Comparison of ENCODE assay signal across 15 mouse cellular contexts in the genomic region with DNA sequence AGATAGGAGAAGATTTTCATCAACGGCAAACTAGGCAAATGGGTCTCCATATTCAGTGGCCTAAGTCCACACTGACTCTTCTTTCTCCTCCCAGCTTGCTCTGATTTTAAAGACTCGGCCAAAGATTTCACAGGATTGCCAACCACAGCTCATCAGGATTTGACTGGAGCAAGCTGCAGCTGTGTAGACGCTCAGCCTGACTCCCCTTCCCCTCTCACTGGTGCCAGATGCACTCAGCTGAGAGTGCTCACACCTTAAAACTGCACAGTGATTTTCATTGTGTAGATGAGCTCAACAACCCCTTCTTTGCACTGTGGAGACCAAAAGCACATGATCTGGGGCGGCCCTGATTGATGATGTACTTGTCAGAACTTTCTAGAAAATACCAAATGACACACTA. TPM values are rescaled to one million over a fixed set of nuclear protein-coding genes. Genes with fewer than 3 reads are reported as not detected.
"Had no signal": no experiment of that assay in that cellular context is flagged by ENCODE, and none has a peak within 500 bp of the region (broad histone marks: within the 10 kb centered on the region; RNA-seq: fewer than 3 reads in every experiment).

A gene (minus strand): TSS at position 101 of the 400 bp plus-strand sequence.

RNA-seq across cellular contexts. Expression of the gene that starts here (rescaled TPM):
- polyA plus RNA-seq: embryonic facial prominence, embryonic 10.5 days; embryonic facial prominence, embryonic 11.5 days; embryonic facial prominence, embryonic 12.5 days; embryonic facial prominence, embryonic 13.5 days; embryonic facial prominence, embryonic 14.5 days; embryonic facial prominence, embryonic 15.5 days; erythroblast, embryonic 14.5 days; forebrain, embryonic 10.5 days; forebrain, embryonic 11.5 days; forebrain, embryonic 12.5 days; forebrain, embryonic 13.5 days; forebrain, embryonic 14.5 days; forebrain, embryonic 16.5 days; forebrain, postnatal 0 days; heart, adult 2 months had no signal
